Mouse (Mus musculus): ENCODE results near the gene Dqx1. TPM values are rescaled to one million over a fixed set of nuclear protein-coding genes. Genes with fewer than 3 reads are reported as not detected.
A peak's percentile ranks its signal among the peaks of the same experiment; 100 is the strongest.

The Dqx1 gene
- polyA plus RNA-seq, 1 experiment, result 0.84 TPM

DNA sequence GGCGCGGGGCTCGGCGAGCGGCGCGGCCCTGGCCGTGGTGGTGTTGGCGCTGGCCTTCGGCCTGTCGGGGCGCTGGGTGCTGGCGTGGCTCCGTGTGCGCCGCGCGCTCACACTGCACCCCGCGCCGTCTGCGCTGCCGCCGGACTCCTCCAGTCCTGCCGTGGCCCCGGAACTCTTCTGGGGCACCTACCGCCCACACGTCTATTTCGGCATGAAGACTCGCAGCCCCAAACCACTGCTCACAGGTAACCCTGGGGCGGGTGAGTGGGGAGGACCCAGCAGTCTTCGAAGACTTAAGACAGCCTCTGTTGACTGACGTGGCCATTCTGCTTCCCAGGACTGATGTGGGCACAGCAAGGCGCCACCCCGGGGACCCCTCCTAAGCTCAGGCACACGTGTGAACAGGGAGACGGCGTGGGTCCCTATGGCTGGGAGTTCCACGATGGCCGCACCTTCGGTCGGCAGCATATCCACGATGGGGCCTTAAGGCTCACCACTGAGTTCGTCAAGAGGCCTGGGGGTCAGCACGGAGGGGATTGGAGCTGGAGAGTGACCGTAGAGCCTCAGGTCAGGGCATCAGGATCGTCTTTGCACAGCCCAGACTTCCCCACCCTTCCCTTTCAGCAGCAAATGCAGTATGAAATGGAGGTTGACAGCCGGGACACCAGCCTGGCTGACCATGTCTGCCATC is 58.2 kb downstream of the Dqx1 start:
- H3K4me3 ChIP-seq (ENCODE audit: insufficient read depth, low read length), result peak overlapping the region; percentile 87
- peak overlapping the region; percentile 6; the same call in 1 of the 2 replicates for H3K27ac ChIP-seq (ENCODE audit: insufficient read depth, low read length)
- peaks cover 6% of the 10 kb centered on the region; the same call in 1 of the 2 replicates for H3K4me1 ChIP-seq (ENCODE audit: control insufficient read depth, insufficient read depth, low read length)
- no peak; the same call in 1 of the 2 replicates for TF ChIP-seq POLR2A (IDR thresholded peaks at IDR 0.05; ENCODE audit: low read depth, low read length)
- no peak for TF ChIP-seq CTCF (IDR thresholded peaks at IDR 0.05; ENCODE audit: borderline replicate concordance, insufficient read depth, low read length)

DNA sequence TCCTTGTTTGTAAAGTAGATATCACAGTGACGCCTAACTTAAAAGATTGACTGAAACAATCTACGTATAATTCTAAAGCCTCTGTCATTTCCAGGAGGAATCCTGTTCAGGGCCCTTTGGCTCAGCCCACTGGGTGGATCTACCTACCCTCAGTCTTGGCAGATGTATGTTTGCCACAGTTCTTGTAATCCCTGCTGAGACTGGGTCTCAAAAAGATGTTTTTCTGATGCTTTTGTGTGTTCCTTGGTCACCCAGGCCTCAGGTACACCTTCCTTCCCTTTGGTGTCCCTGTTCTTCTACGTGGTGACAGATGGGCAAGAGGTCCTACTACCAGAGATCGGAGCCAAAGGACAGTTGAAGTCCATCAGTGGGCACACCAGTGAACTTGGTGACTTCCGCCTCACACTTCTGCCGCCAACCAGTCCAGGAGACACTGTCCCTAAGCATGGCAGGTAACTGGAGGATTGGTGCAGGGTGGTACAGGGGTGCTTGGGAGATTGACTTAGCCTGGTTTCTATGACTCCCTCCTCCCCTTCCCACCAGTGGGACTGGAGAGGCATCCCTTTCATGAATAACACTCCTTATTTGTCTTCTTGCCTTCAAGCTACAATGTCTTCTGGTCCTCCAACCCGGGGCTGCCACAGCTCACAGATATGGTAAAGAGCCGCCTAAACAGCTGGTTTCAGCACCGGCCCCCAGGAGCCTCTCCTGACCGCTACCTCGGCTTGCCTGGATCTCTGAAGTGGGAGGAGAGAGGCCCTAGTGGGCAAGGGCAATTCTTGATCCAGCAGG is 58.9 kb downstream of the Dqx1 start:
- H3K4me1 ChIP-seq (ENCODE audit: control insufficient read depth, insufficient read depth, low read length), result peaks cover 6% of the 10 kb centered on the region; the same call in 1 of the 2 replicates
- peak overlapping the region; percentile 87 for H3K4me3 ChIP-seq (ENCODE audit: insufficient read depth, low read length)
- TF ChIP-seq CTCF (IDR thresholded peaks at IDR 0.05; ENCODE audit: borderline replicate concordance, insufficient read depth, low read length) (no peak), POLR2A (IDR thresholded peaks at IDR 0.05; ENCODE audit: low read depth, low read length) (peak; percentile 17; the same call in 1 of the 2 replicates)
- no peak overlapping the region for H3K27ac ChIP-seq (ENCODE audit: insufficient read depth, low read length)

Other genes with a start within 250 kb of the Dqx1 start
- gene Sema4f, start 118.1 kb upstream of the Dqx1 start, polyA plus RNA-seq (2011; ENCODE audit: insufficient read length, low read depth, missing spikeins), result 1.3 and 2.7 TPM in 2 replicates
- gene M1ap, start 110.9 kb upstream of the Dqx1 start, polyA plus RNA-seq (2011; ENCODE audit: insufficient read length, low read depth, missing spikeins), result 0.78 TPM in 1 of 2 replicates, not detected in the other
- 37.9 and 56.4 TPM in 2 replicates for gene Dok1, start 24.4 kb upstream of the Dqx1 start, polyA plus RNA-seq (2011; ENCODE audit: insufficient read length, low read depth, missing spikeins)
- 124 and 241 TPM in 2 replicates for gene Loxl3, start 23.7 kb upstream of the Dqx1 start, polyA plus RNA-seq (2011; ENCODE audit: insufficient read length, low read depth, missing spikeins)
- gene Aup1, start 3.3 kb upstream of the Dqx1 start, polyA plus RNA-seq (2011; ENCODE audit: insufficient read length, low read depth, missing spikeins), result 129 and 133 TPM in 2 replicates
- 56.3 and 60.8 TPM in 2 replicates for gene Htra2, start 2.6 kb upstream of the Dqx1 start, polyA plus RNA-seq (2011; ENCODE audit: insufficient read length, low read depth, missing spikeins)
- not detected in 2 replicates for gene Tlx2, start 12.4 kb downstream of the Dqx1 start, polyA plus RNA-seq (2011; ENCODE audit: insufficient read length, low read depth, missing spikeins)
- 12.1 and 15.2 TPM in 2 replicates for gene Pcgf1, start 20.0 kb downstream of the Dqx1 start, polyA plus RNA-seq (2011; ENCODE audit: insufficient read length, low read depth, missing spikeins)
- not detected in 2 replicates for gene Lbx2, start 28.5 kb downstream of the Dqx1 start, polyA plus RNA-seq (2011; ENCODE audit: insufficient read length, low read depth, missing spikeins)
- 0.60 TPM in 1 of 2 replicates, not detected in the other for gene Ccdc142, start 43.8 kb downstream of the Dqx1 start, polyA plus RNA-seq (2011; ENCODE audit: insufficient read length, low read depth, missing spikeins)
- gene Gm42688, start 43.8 kb downstream of the Dqx1 start, polyA plus RNA-seq (2011; ENCODE audit: insufficient read length, low read depth, missing spikeins), result 1.2 and 1.9 TPM in 2 replicates
- 41.9 and 42.7 TPM in 2 replicates for gene Mrpl53, start 51.2 kb downstream of the Dqx1 start, polyA plus RNA-seq (2011; ENCODE audit: insufficient read length, low read depth, missing spikeins)
- gene Mogs, start 57.7 kb downstream of the Dqx1 start, polyA plus RNA-seq (2011; ENCODE audit: insufficient read length, low read depth, missing spikeins), result 28.0 TPM in 2 replicates
- gene Wbp1, start 63.7 kb downstream of the Dqx1 start, polyA plus RNA-seq (2011; ENCODE audit: insufficient read length, low read depth, missing spikeins), result 37.3 and 44.5 TPM in 2 replicates
- 6.6 and 7.4 TPM in 2 replicates for gene Ino80b, start 67.6 kb downstream of the Dqx1 start, polyA plus RNA-seq (2011; ENCODE audit: insufficient read length, low read depth, missing spikeins)
- 13.4 and 15.4 TPM in 2 replicates for gene Rtkn, start 77.6 kb downstream of the Dqx1 start, polyA plus RNA-seq (2011; ENCODE audit: insufficient read length, low read depth, missing spikeins)
- gene Wdr54, start 98.6 kb downstream of the Dqx1 start, polyA plus RNA-seq (2011; ENCODE audit: insufficient read length, low read depth, missing spikeins), result 5.4 TPM in 2 replicates
- 0.51 and 0.70 TPM in 2 replicates for gene 1700003E16Rik, start 98.6 kb downstream of the Dqx1 start, polyA plus RNA-seq (2011; ENCODE audit: insufficient read length, low read depth, missing spikeins)
- gene Dctn1, start 108.1 kb downstream of the Dqx1 start, polyA plus RNA-seq (2011; ENCODE audit: insufficient read length, low read depth, missing spikeins), result 92.5 and 98.8 TPM in 2 replicates
- not detected in 2 replicates for gene Slc4a5, start 162.0 kb downstream of the Dqx1 start, polyA plus RNA-seq (2011; ENCODE audit: insufficient read length, low read depth, missing spikeins)